Mouse (Mus musculus) hindbrain, embryonic 14.5 days (tissue): ENCODE results near the gene Zxdc. TPM values are rescaled to one million over a fixed set of nuclear protein-coding genes. Genes with fewer than 3 reads are reported as not detected.

Experiments
- ATAC-seq: fragments of 200-750 bp; cut with Nextera tagmentation; 2 replicates; pipeline ENCODE4 v1.8.0; 2017; ENCODE audit warnings: moderate number of reproducible peaks, mild to moderate bottlenecking, moderate TSS enrichment, moderate library complexity; ENCODE audit not compliant: low FRiP score
- DNase-seq: peaks from one replicate; pipeline ENCODE4 v3.0.0-alpha.2; 2015; ENCODE audit warnings: low spot score
- H3K27ac ChIP-seq: fragments of 300-500 bp; sonication (generic); 2 replicates; pipeline ENCODE4 v1.5.1; 2014; ENCODE audit warnings: mild to moderate bottlenecking, moderate library complexity
- H3K27me3 ChIP-seq: fragments of 300-500 bp; sonication (generic); 2 replicates; pipeline ENCODE4 v1.6.1; 2014; ENCODE audit warnings: mild to moderate bottlenecking, low read length, mixed read lengths; ENCODE audit not compliant: control insufficient read depth, insufficient read depth
- H3K36me3 ChIP-seq: fragments of 300-500 bp; sonication (generic); replicated peaks from 2 replicates; pipeline ENCODE4 v1.6.1; 2014; ENCODE audit not compliant: control insufficient read depth, insufficient read depth
- H3K4me1 ChIP-seq: fragments of 300-500 bp; sonication (generic); replicated peaks from 2 replicates; pipeline ENCODE4 v1.6.1; 2014; ENCODE audit warnings: antibody characterized with exemption, low read length, mixed read lengths; ENCODE audit not compliant: control insufficient read depth, insufficient read depth
- H3K4me2 ChIP-seq: fragments of 300-500 bp; sonication (generic); replicated peaks from 2 replicates; pipeline ENCODE4 v1.6.1; 2014; ENCODE audit warnings: mild to moderate bottlenecking, moderate library complexity
- H3K4me3 ChIP-seq: fragments of 300-500 bp; sonication (generic); replicated peaks from 2 replicates; pipeline ENCODE4 v1.5.1; 2014; ENCODE audit warnings: mild to moderate bottlenecking, low read length
- H3K9ac ChIP-seq: fragments of 300-500 bp; sonication (generic); 2 replicates; pipeline ENCODE4 v1.6.1; 2014
- H3K9me3 ChIP-seq: fragments of 300-500 bp; sonication (generic); 2 replicates; pipeline ENCODE4 v1.6.1; 2016; ENCODE audit warnings: low read length; ENCODE audit not compliant: control insufficient read depth
- WGBS: fragments of 180-500 bp; shearing (Covaris S2); extraction: QIAGEN DNeasy Blood & Tissue Kit; methylation state at CpG from one replicate; pipeline ENCODE4 v1.1.7; 2014; 5-methylcytosine and 5-hydroxymethylcytosine counted together
- polyA plus RNA-seq: library from polyadenylated mRNA; unstranded; fragments of >200 nt; fragmentation: Nextera tagmentation; extraction: Ambion mirVana; gene quantifications from 2 replicates; pipeline ENCODE4 v1.2.1, GENCODE M21; 2014

Gene Zxdc
- polyA plus RNA-seq, 1 experiment from 2014 or later = 17.7 TPM

DNA sequence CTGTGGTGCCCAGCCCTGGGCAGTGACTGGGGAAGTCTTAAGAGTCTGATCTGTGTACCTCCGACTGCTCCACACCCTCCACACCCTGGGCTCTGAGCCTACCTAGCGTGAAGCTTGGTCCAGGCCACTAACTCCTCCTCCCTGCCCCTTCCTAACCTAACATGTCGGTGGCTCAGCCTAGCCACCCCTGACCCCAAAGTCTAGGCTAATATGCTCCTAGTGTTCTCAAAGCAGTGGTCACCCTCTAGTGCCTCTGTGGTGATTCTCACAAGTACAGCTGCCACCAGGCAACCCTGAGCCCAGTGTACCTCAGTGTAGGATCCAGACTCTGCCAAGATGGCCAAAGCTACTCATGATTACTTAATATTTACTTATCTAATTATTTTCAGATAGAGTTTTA lies 65.4 kb downstream of the Zxdc start:
- 69% methylated on average over 3 of the region's 3 CpGs for WGBS
- H3K4me2 ChIP-seq = no peak overlapping the region
- no peak overlapping the region for H3K27ac ChIP-seq
- ATAC-seq (peak; percentile 65; the same call in 1 of the 2 replicates), DNase-seq (no peak)
- H3K36me3 ChIP-seq = no peaks in the 10 kb centered on the region
- H3K27me3 ChIP-seq = no peaks in the 10 kb centered on the region
- no peak overlapping the region for H3K4me3 ChIP-seq
- no peaks in the 10 kb centered on the region for H3K4me1 ChIP-seq
- H3K9ac ChIP-seq = no peak overlapping the region
- peaks cover 4% of the 10 kb centered on the region; the same call in 1 of the 2 replicates for H3K9me3 ChIP-seq

GRCm38 (mm10) chr6:90435195-90435618 lies 65.9 kb downstream of the Zxdc start:
- H3K9me3 ChIP-seq = peaks cover 4% of the 10 kb centered on the region; the same call in 1 of the 2 replicates
- H3K27ac ChIP-seq = no peak overlapping the region
- H3K4me2 ChIP-seq = no peak overlapping the region; the same call in 1 of the 2 replicates
- peak; percentile 62; the same call in 1 of the 2 replicates for ATAC-seq
- peak; percentile 86 for DNase-seq
- no peak overlapping the region for H3K4me3 ChIP-seq
- no peaks in the 10 kb centered on the region for H3K36me3 ChIP-seq
- no peaks in the 10 kb centered on the region for H3K27me3 ChIP-seq
- no peak overlapping the region for H3K9ac ChIP-seq
- H3K4me1 ChIP-seq = no peaks in the 10 kb centered on the region
- WGBS = 14% methylated on average over 11 of the region's 11 CpGs

- Histone ChIP-seq H3K4me3 (no peak overlapping the region), H3K9ac (no peak overlapping the region), H3K4me1 (no peaks in the 10 kb centered on the region), H3K36me3 (no peaks in the 10 kb centered on the region), H3K27me3 (no peaks in the 10 kb centered on the region), H3K27ac (no peak overlapping the region), H3K9me3 (peaks cover 4% of the 10 kb centered on the region; the same call in 1 of the 2 replicates), H3K4me2 (no peak overlapping the region)
- ATAC-seq (no peak), DNase-seq (no peak)
- 80% methylated on average over 10 of the region's 10 CpGs for WGBS
Observed at GRCm38 (mm10) chr6:90436192-90436907, 67.1 kb downstream of the Zxdc start.

DNA sequence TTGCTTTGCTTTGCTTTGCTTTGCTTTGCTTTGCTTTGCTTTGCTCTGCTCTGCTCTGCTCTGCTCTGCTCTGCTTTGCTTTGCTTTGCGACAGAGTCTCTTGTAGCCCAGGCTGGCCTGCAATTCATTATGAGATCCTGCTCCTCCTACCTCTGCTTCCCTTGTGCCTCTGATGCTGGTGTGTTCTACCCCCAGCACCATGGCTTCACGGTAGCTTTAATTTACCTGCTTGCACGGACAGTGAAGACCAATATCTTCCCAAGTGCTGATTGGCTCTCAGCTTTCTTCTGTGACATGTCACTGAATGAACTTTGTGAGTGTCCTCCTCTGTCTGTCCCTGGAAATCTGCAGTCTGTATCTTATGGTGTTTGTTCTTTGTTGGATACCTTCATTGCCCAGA lies 67.7 kb downstream of the Zxdc start:
- Histone ChIP-seq H3K4me2 (no peak overlapping the region), H3K4me1 (no peaks in the 10 kb centered on the region), H3K36me3 (no peaks in the 10 kb centered on the region), H3K9ac (no peak overlapping the region), H3K9me3 (peaks cover 4% of the 10 kb centered on the region; the same call in 1 of the 2 replicates), H3K27ac (no peak overlapping the region), H3K4me3 (no peak overlapping the region), H3K27me3 (no peaks in the 10 kb centered on the region)
- whole genome bisulfite sequencing = 89% methylated on average over 3 of the region's 3 CpGs
- ATAC-seq (no peak), DNase-seq (no peak)

GRCm38 (mm10) chr6:90446883-90447282 lies 77.6 kb downstream of the Zxdc start:
- no peak overlapping the region for H3K4me2 ChIP-seq
- peak overlapping the region; percentile 58 for H3K27ac ChIP-seq
- no peak overlapping the region for H3K9ac ChIP-seq
- H3K4me3 ChIP-seq = no peak overlapping the region
- H3K36me3 ChIP-seq = no peaks in the 10 kb centered on the region
- H3K27me3 ChIP-seq = no peaks in the 10 kb centered on the region
- H3K9me3 ChIP-seq = no peaks in the 10 kb centered on the region
- 27% methylated on average over 4 of the region's 4 CpGs for WGBS
- ATAC-seq (peak; percentile 84), DNase-seq (peak; percentile 67)
- no peaks in the 10 kb centered on the region for H3K4me1 ChIP-seq

DNA sequence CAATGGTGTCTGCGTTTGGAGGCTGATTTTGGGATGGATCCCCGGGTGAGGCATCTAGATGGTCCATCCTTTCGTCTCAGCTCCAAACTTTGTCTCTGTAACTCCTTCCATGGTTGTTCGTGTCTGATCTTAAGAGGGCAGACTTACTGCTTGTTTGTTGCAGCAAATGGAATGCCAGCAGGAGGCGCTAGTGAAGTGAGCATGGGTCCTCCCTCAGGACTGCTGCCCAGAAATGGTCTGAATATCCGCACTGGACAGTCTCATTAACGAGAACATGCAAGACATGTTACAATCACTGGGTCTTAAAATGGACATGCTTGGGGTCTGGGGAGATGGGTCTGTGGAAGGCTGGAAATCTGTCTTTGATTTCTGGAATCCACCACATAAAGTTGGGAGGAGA lies 80.9 kb downstream of the Zxdc start:
- no peak overlapping the region for H3K9ac ChIP-seq
- H3K4me2 ChIP-seq = no peak overlapping the region
- 37% methylated on average over 7 of the region's 7 CpGs for WGBS
- H3K27ac ChIP-seq = no peak overlapping the region
- H3K27me3 ChIP-seq = no peaks in the 10 kb centered on the region
- no peak for ATAC-seq
- no peaks in the 10 kb centered on the region for H3K9me3 ChIP-seq
- peak; percentile 59 for DNase-seq
- no peaks in the 10 kb centered on the region for H3K4me1 ChIP-seq
- H3K4me3 ChIP-seq = no peak overlapping the region
- no peaks in the 10 kb centered on the region for H3K36me3 ChIP-seq

- Histone ChIP-seq H3K27me3 (no peaks in the 10 kb centered on the region), H3K27ac (no peak overlapping the region), H3K9ac (no peak overlapping the region), H3K4me3 (no peak overlapping the region), H3K9me3 (no peaks in the 10 kb centered on the region), H3K36me3 (no peaks in the 10 kb centered on the region), H3K4me1 (no peaks in the 10 kb centered on the region), H3K4me2 (no peak overlapping the region)
- ATAC-seq (0 out of 2 replicates have a peak, but pooled peaks have one; percentile 56), DNase-seq (no peak)
- WGBS = 71% methylated on average over 5 of the region's 5 CpGs
Observed at GRCm38 (mm10) chr6:90450697-90451096, 81.4 kb downstream of the Zxdc start.

- Histone ChIP-seq H3K4me1 (no peaks in the 10 kb centered on the region), H3K27me3 (no peaks in the 10 kb centered on the region), H3K4me2 (no peak overlapping the region), H3K4me3 (no peak overlapping the region), H3K36me3 (no peaks in the 10 kb centered on the region), H3K9me3 (no peaks in the 10 kb centered on the region), H3K27ac (no peak overlapping the region), H3K9ac (no peak overlapping the region)
- DNase-seq = no peak
- no peak for ATAC-seq
- WGBS = 91% methylated on average over 5 of the region's 5 CpGs
Observed at GRCm38 (mm10) chr6:90451512-90451911, 82.2 kb downstream of the Zxdc start.

DNA sequence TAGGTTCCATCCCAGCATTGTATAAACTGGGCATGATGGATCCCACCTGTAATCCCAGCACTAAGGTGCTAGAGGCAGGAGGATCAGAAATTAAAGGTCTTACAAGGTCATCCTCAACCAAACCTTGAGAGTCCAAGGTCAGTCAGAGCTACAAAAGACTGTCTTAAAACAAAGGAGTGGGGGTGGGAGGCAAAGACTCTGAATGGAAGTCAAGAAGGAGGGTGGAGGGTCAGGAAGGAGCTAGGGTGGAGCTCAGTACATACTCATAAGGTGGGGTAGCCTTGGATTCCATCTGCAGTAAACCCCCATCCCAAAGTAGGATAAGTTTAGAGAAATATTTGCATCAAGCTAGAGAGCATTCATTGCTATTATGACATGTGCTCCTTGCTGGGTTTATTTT lies 83.3 kb downstream of the Zxdc start:
- no peak overlapping the region for H3K9ac ChIP-seq

More for the DNA sequence above, 83.3 kb downstream of the Zxdc start:
- Histone ChIP-seq H3K27me3 (no peaks in the 10 kb centered on the region), H3K27ac (no peak overlapping the region), H3K4me1 (no peaks in the 10 kb centered on the region), H3K9me3 (no peaks in the 10 kb centered on the region), H3K36me3 (no peaks in the 10 kb centered on the region), H3K4me2 (no peak overlapping the region), H3K4me3 (no peak overlapping the region)
- no peak for ATAC-seq
- DNase-seq = no peak
